Mouse (Mus musculus): ENCODE results near the gene Zfp428. TPM values are rescaled to one million over a fixed set of nuclear protein-coding genes. Genes with fewer than 3 reads are reported as not detected.

The Zfp428 gene
- polyA plus RNA-seq, 1 experiment from 2014 or later = 87.7 TPM

GRCm38 (mm10) chr7:24563191-24563836, 56.5 kb downstream of the Zfp428 start:
- ATAC-seq (ENCODE audit: low FRiP score) (no peak), DNase-seq (ENCODE audit: low spot score) (no peak)
- Histone ChIP-seq H3K36me3 (ENCODE audit: control insufficient read depth, insufficient read depth, low read length) (peaks cover 11% of the 10 kb centered on the region), H3K4me2 (replicated peaks; ENCODE audit: low read depth, low read length) (no peak overlapping the region), H3K4me3 (ENCODE audit: low read depth, low read length) (no peak overlapping the region), H3K4me1 (replicated peaks; ENCODE audit: control insufficient read depth, insufficient read depth, low read length) (no peaks in the 10 kb centered on the region), H3K27ac (ENCODE audit: low read depth, low read length) (no peak overlapping the region), H3K9ac (ENCODE audit: low read depth, low read length) (no peak overlapping the region), H3K9me3 (ENCODE audit: control insufficient read depth, low read length) (no peaks in the 10 kb centered on the region), H3K27me3 (ENCODE audit: control insufficient read depth, insufficient read depth, low read length) (no peaks in the 10 kb centered on the region)
- WGBS = 93% methylated on average over 8 of the region's 8 CpGs

- Histone ChIP-seq H3K4me2 (replicated peaks; ENCODE audit: low read depth, low read length) (no peak overlapping the region), H3K27ac (ENCODE audit: low read depth, low read length) (no peak overlapping the region), H3K36me3 (ENCODE audit: control insufficient read depth, insufficient read depth, low read length) (peaks cover 14% of the 10 kb centered on the region), H3K4me3 (ENCODE audit: low read depth, low read length) (no peak overlapping the region), H3K27me3 (ENCODE audit: control insufficient read depth, insufficient read depth, low read length) (no peaks in the 10 kb centered on the region), H3K9me3 (ENCODE audit: control insufficient read depth, low read length) (no peaks in the 10 kb centered on the region), H3K9ac (ENCODE audit: low read depth, low read length) (no peak overlapping the region), H3K4me1 (replicated peaks; ENCODE audit: control insufficient read depth, insufficient read depth, low read length) (no peaks in the 10 kb centered on the region)
- ATAC-seq (ENCODE audit: low FRiP score) (no peak), DNase-seq (ENCODE audit: low spot score) (no peak)
- 86% methylated on average over 4 of the region's 4 CpGs for WGBS
Observed at GRCm38 (mm10) chr7:24563837-24564206, 57.0 kb downstream of the Zfp428 start.

GRCm38 (mm10) chr7:24564607-24565265, 57.9 kb downstream of the Zfp428 start:
- H3K4me1 ChIP-seq (replicated peaks; ENCODE audit: control insufficient read depth, insufficient read depth, low read length) = no peaks in the 10 kb centered on the region
- no peak overlapping the region for H3K27ac ChIP-seq (ENCODE audit: low read depth, low read length)
- H3K9ac ChIP-seq (ENCODE audit: low read depth, low read length) = no peak overlapping the region
- ATAC-seq (ENCODE audit: low FRiP score) = peak; percentile 61
- H3K27me3 ChIP-seq (ENCODE audit: control insufficient read depth, insufficient read depth, low read length) = no peaks in the 10 kb centered on the region
- no peaks in the 10 kb centered on the region for H3K9me3 ChIP-seq (ENCODE audit: control insufficient read depth, low read length)
- H3K4me2 ChIP-seq (replicated peaks; ENCODE audit: low read depth, low read length) = no peak overlapping the region
- 58% methylated on average over 6 of the region's 6 CpGs for WGBS
- H3K4me3 ChIP-seq (ENCODE audit: low read depth, low read length) = no peak overlapping the region
- H3K36me3 ChIP-seq (ENCODE audit: control insufficient read depth, insufficient read depth, low read length) = peaks cover 14% of the 10 kb centered on the region
- peak; percentile 84 for DNase-seq (ENCODE audit: low spot score)

Other genes with a start within 250 kb of the Zfp428 start
- gene Zfp93, start 236.6 kb upstream of the Zfp428 start, polyA plus RNA-seq (2014; fragmentation: Nextera tagmentation; extraction: Ambion mirVana) = 7.2 and 9.6 TPM in 2 replicates
- 32.1 and 40.0 TPM in 2 replicates for gene Zfp61, start 205.8 kb upstream of the Zfp428 start, polyA plus RNA-seq (2014; fragmentation: Nextera tagmentation; extraction: Ambion mirVana)
- gene Zfp94, start 190.3 kb upstream of the Zfp428 start, polyA plus RNA-seq (2014; fragmentation: Nextera tagmentation; extraction: Ambion mirVana) = 12.8 and 15.4 TPM in 2 replicates
- gene Tescl, start 173.1 kb upstream of the Zfp428 start, polyA plus RNA-seq (2014; fragmentation: Nextera tagmentation; extraction: Ambion mirVana) = not detected in 2 replicates
- gene Lypd5, start 157.8 kb upstream of the Zfp428 start, polyA plus RNA-seq (2014; fragmentation: Nextera tagmentation; extraction: Ambion mirVana) = not detected in 2 replicates
- 2.4 and 3.5 TPM in 2 replicates for gene Kcnn4, start 136.7 kb upstream of the Zfp428 start, polyA plus RNA-seq (2014; fragmentation: Nextera tagmentation; extraction: Ambion mirVana)
- gene Smg9, start 107.4 kb upstream of the Zfp428 start, polyA plus RNA-seq (2014; fragmentation: Nextera tagmentation; extraction: Ambion mirVana) = 18.4 and 21.3 TPM in 2 replicates
- gene Irgc1, start 54.7 kb upstream of the Zfp428 start, polyA plus RNA-seq (2014; fragmentation: Nextera tagmentation; extraction: Ambion mirVana) = not detected in 2 replicates
- 1.7 and 2.1 TPM in 2 replicates for gene Plaur, start 44.5 kb upstream of the Zfp428 start, polyA plus RNA-seq (2014; fragmentation: Nextera tagmentation; extraction: Ambion mirVana)
- 8.8 and 12.6 TPM in 2 replicates for gene Cadm4, start 25.0 kb upstream of the Zfp428 start, polyA plus RNA-seq (2014; fragmentation: Nextera tagmentation; extraction: Ambion mirVana)
- gene AC161166.1, start 5.4 kb downstream of the Zfp428 start, polyA plus RNA-seq (2014; fragmentation: Nextera tagmentation; extraction: Ambion mirVana) = 0.59 and 0.90 TPM in 2 replicates
- 12.8 and 14.2 TPM in 2 replicates for gene Irgq, start 23.7 kb downstream of the Zfp428 start, polyA plus RNA-seq (2014; fragmentation: Nextera tagmentation; extraction: Ambion mirVana)
- 0.28 TPM in 1 of 2 replicates, not detected in the other for gene Pinlyp, start 39.1 kb downstream of the Zfp428 start, polyA plus RNA-seq (2014; fragmentation: Nextera tagmentation; extraction: Ambion mirVana)
- 78.0 and 94.5 TPM in 2 replicates for gene Xrcc1, start 39.3 kb downstream of the Zfp428 start, polyA plus RNA-seq (2014; fragmentation: Nextera tagmentation; extraction: Ambion mirVana)
- gene Ethe1, start 80.5 kb downstream of the Zfp428 start, polyA plus RNA-seq (2014; fragmentation: Nextera tagmentation; extraction: Ambion mirVana) = 19.8 and 20.6 TPM in 2 replicates
- gene Zfp575, start 80.6 kb downstream of the Zfp428 start, polyA plus RNA-seq (2014; fragmentation: Nextera tagmentation; extraction: Ambion mirVana) = 0.93 and 1.2 TPM in 2 replicates
- 0.09 TPM in 1 of 2 replicates, not detected in the other for gene Phldb3, start 103.8 kb downstream of the Zfp428 start, polyA plus RNA-seq (2014; fragmentation: Nextera tagmentation; extraction: Ambion mirVana)
- 0.73 and 1.6 TPM in 2 replicates for gene Lypd3, start 129.5 kb downstream of the Zfp428 start, polyA plus RNA-seq (2014; fragmentation: Nextera tagmentation; extraction: Ambion mirVana)
- gene Tex101, start 169.7 kb downstream of the Zfp428 start, polyA plus RNA-seq (2014; fragmentation: Nextera tagmentation; extraction: Ambion mirVana) = not detected in 2 replicates
- gene BC049730, start 202.2 kb downstream of the Zfp428 start, polyA plus RNA-seq (2014; fragmentation: Nextera tagmentation; extraction: Ambion mirVana) = not detected in 2 replicates
- gene Gm4763, start 219.9 kb downstream of the Zfp428 start, polyA plus RNA-seq (2014; fragmentation: Nextera tagmentation; extraction: Ambion mirVana) = not detected in 2 replicates